Mouse (Mus musculus): Measurements from ENCODE around the gene Vav1. TPM values are rescaled to one million over a fixed set of nuclear protein-coding genes. Genes with fewer than 3 reads are reported as not detected.
A peak's percentile ranks its signal among the peaks of the same experiment; 100 is the strongest.

The Vav1 gene
- 238 and 297 TPM in 2 replicates for total RNA-seq (2017)

DNA sequence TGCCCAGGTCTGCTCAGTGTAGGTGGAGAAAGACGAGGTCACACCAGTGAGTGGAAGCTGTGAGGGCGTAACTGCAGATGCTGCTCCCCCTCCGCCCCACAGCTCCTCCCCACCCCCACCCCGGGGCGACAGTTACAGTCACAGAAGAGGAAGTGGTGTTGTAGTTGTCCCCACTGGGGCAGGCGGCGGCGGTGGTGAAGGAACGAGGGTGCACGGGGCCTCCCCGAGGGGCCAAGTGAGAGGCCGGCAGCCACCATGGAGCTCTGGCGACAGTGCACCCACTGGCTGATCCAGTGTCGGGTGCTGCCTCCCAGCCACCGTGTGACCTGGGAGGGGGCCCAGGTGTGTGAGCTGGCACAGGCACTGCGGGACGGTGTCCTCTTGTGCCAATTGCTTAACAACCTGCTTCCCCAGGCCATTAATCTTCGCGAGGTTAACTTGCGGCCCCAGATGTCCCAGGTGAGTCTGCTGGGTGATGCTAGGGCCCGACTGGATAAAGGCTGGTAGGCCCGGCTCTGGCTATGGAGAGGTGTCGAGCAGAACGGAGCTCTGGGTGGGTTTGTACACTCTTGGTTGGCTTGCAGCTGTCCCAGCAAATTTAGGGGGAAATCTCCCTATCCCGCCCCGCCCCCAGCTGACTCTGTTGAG is at the start of gene Vav1:
Gene Vav1 (plus strand): TSS at position 158 of the 648 bp plus-strand sequence.
- ATAC-seq (replicated peaks in 1 of 2; ENCODE audit: insufficient read depth in 1 of 2, low FRiP score in 2 of 2, low TSS enrichment in 1 of 2, low read depth in 1 of 2, poor library complexity in 2 of 2, severe bottlenecking in 2 of 2), result peak; percentile 63 to 75

DNA sequence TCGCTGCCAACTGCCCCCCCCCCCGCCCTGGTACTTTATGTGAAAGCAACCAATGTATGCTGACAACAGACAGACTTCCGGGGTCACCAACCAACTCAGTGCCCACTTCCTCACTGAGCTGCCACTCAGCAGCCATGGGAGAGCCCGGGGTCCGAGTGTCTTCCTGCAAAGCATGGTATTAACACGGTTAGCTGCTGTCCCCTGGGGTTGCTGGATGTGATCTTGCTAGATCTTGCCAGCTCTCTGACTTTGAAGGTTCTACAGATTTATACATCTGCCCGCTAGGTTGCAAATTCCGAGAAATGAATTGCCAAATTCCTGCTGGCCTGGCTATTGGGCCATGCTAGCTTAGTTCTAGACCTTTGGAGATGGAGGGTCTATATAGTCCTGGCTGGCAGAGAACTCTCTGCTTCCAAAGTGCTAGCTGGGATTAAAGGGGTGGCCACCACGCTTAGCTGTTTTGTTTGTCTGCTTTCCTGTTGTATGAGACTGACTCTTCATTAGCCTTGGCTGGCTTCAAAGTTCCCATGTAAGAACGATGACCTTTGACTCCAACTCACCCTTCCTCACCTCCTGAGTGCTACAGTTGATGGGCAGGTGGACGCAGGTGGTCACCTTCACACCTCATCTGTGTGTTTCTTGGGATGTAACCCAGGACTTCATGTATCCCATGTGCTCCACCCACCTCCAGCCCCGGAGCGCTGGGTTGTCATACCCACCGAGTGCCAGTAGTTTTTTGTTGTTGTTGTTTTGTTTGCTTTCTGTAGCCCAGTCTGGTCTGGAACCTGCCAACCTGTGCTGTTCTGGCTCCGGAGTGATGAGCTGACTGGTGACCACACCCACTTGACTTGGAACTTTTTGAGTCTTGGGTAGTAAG is 48.8 kb upstream of the Vav1 start:
- ATAC-seq (replicated peaks in 1 of 2; ENCODE audit: insufficient read depth in 1 of 2, low FRiP score in 2 of 2, low TSS enrichment in 1 of 2, low read depth in 1 of 2, poor library complexity in 2 of 2, severe bottlenecking in 2 of 2), result no peak

DNA sequence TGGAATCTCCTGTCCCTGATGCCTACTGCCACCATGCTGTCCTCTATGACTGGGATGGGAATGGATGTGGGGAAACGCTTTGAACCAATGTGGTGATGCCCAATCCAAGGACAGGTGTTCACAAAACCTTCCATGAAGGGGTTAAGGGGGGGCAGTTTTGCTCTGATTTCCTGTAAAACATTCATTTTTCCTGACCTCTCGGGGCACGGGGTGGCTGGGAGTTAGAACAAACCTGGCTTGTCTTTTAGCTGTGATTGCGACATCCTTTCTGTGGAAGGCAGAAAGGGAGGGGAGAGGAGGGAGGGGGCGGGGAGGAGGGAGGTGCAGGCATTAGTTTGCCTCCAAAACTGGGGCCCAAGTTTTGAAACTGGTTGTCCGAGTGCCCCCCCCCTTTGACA is 48.2 kb upstream of the Vav1 start:
- ATAC-seq (replicated peaks in 1 of 2; ENCODE audit: insufficient read depth in 1 of 2, low FRiP score in 2 of 2, low TSS enrichment in 1 of 2, low read depth in 1 of 2, poor library complexity in 2 of 2, severe bottlenecking in 2 of 2), result no peak

GRCm38 (mm10) chr17:57231321-57231771 is 47.6 kb upstream of the Vav1 start:
- ATAC-seq (replicated peaks in 1 of 2; ENCODE audit: insufficient read depth in 1 of 2, low FRiP score in 2 of 2, low TSS enrichment in 1 of 2, low read depth in 1 of 2, poor library complexity in 2 of 2, severe bottlenecking in 2 of 2), result peak in 1 of 2 experiments; percentile 13; a peak in 1 of 4 replicates

- no peak for ATAC-seq (replicated peaks in 1 of 2; ENCODE audit: insufficient read depth in 1 of 2, low FRiP score in 2 of 2, low TSS enrichment in 1 of 2, low read depth in 1 of 2, poor library complexity in 2 of 2, severe bottlenecking in 2 of 2)
Observed at GRCm38 (mm10) chr17:57232200-57232599, 46.7 kb upstream of the Vav1 start.

DNA sequence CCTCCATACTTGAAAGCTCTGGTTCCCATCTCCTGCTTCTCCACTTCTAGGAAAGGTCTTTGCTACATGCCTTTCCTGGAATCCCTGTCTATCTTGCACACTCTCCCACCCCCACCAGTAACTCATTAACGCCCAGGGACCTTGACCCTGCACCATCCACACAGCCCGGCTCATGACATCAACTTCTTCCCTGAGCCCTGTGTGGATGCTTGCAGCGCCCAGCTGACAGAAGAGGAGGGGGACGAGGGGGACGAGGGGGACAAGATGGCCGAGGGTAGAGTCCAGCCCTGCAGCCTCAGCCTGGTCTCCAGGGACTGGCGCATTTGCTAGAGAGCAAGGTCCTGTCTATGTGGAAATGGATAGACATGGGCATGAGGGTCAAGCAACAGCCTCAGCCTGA is 45.9 kb upstream of the Vav1 start:
- ATAC-seq (replicated peaks in 1 of 2; ENCODE audit: insufficient read depth in 1 of 2, low FRiP score in 2 of 2, low TSS enrichment in 1 of 2, low read depth in 1 of 2, poor library complexity in 2 of 2, severe bottlenecking in 2 of 2), result no peak

DNA sequence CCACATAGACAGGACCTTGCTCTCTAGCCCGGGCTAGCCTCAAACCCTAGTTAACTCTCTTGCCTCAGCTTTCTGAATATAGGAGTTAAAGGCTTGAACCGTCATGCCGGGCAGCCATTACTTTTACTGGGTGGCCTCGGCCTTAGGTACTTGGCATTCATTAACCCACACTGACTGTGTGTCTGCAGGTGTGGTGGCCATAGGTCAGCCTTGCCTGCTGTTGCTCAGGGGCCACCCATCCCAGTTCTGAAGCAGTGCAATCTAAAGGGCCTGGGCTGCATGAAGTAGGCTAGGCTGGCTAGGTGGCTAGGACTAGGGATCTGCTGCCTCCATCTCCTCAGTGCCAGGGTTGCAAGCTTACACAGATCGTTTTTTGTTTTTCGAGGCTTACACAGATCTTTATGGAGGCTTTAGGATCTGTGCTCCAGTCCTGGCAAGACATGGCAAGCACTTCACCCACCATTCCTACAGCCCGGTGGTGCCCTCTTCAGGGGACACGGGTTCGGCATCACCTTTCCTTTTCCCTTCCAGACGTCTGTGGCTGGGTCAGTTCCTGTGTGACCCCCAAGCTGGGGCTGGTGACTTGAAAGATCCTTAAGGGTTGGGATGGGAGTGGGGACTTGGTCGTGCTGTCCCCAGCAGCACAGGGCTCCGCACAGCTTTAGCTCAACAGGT is 44.5 kb upstream of the Vav1 start:
- no peak for ATAC-seq (replicated peaks in 1 of 2; ENCODE audit: insufficient read depth in 1 of 2, low FRiP score in 2 of 2, low TSS enrichment in 1 of 2, low read depth in 1 of 2, poor library complexity in 2 of 2, severe bottlenecking in 2 of 2)

- no peak for ATAC-seq (replicated peaks in 1 of 2; ENCODE audit: insufficient read depth in 1 of 2, low FRiP score in 2 of 2, low TSS enrichment in 1 of 2, low read depth in 1 of 2, poor library complexity in 2 of 2, severe bottlenecking in 2 of 2)
Observed at GRCm38 (mm10) chr17:57235803-57236202, 43.1 kb upstream of the Vav1 start.

GRCm38 (mm10) chr17:57237181-57237580 is 41.7 kb upstream of the Vav1 start:
- ATAC-seq (replicated peaks in 1 of 2; ENCODE audit: insufficient read depth in 1 of 2, low FRiP score in 2 of 2, low TSS enrichment in 1 of 2, low read depth in 1 of 2, poor library complexity in 2 of 2, severe bottlenecking in 2 of 2), result no peak

DNA sequence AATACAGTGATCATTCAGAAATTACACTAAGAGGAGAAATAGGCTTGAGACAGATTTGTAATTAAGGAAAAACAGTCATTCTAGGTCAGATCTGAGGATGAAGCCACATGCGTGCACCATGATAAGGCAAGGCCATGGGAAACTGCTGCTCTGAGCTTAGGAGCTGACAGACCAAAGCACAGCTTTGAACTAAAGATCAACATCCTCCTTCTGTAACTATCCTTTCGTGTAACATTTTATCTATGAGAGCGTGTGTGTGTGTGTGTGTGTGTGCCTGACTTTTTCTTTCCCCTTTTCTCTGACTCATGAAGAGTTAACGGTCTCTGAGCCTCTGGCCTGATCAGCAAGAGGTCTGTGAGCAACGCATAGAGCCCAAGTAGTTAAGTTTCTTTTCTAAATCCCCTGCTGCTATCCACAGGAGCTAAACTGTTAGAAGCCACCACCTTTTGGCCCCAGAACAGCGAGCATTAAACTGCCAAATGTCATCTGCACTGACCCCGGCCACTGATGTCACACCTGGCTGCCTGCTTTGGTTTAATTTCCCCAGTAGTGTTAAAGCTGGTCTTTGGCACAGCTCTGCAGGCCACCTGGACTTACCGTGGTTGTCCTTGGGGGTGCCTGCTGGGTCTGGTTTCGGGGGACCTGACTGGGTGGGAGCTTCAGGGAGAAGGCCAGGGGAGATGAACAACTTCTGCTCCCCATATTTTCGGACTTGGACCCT is 35.1 kb upstream of the Vav1 start:
- no peak for ATAC-seq (replicated peaks in 1 of 2; ENCODE audit: insufficient read depth in 1 of 2, low FRiP score in 2 of 2, low TSS enrichment in 1 of 2, low read depth in 1 of 2, poor library complexity in 2 of 2, severe bottlenecking in 2 of 2)

- ATAC-seq (replicated peaks in 1 of 2; ENCODE audit: insufficient read depth in 1 of 2, low FRiP score in 2 of 2, low TSS enrichment in 1 of 2, low read depth in 1 of 2, poor library complexity in 2 of 2, severe bottlenecking in 2 of 2), result no peak
Observed at GRCm38 (mm10) chr17:57245311-57245929, 33.5 kb upstream of the Vav1 start.

DNA sequence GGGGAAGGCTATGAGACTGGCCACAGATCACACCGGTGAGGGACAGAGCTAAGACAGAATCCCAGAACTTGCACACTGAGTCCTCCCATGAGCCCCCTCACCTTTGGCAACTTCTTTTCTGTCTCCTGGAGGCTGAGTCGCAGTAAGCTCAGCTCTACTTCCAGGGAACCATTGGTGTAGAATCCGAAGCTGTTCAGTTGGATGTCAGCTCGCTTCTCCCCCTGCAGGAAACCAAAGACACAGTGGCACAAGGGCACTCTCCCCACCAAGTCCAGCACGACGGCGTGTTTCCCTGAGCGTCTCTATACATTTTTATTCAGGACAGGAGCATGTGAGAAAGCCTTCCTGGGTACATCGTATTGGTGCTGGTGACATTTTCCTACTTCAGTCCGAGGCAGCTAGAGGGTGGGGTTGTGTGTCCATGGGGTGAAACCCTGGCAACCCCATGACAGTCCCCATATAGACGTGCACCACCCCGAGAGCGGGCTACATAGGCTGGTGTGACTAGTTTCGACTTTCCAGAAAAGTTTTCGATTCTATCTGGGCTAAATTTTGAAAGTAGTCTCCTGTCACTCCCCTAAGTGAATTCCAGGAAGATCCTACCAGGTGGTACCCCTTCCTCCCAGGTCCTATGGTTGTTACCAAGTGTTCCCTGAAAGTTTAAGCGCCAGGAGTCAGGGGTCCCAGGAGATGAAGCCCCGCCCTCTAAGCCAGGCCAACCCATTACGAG is 32.1 kb upstream of the Vav1 start:
- no peak for ATAC-seq (replicated peaks in 1 of 2; ENCODE audit: insufficient read depth in 1 of 2, low FRiP score in 2 of 2, low TSS enrichment in 1 of 2, low read depth in 1 of 2, poor library complexity in 2 of 2, severe bottlenecking in 2 of 2)

DNA sequence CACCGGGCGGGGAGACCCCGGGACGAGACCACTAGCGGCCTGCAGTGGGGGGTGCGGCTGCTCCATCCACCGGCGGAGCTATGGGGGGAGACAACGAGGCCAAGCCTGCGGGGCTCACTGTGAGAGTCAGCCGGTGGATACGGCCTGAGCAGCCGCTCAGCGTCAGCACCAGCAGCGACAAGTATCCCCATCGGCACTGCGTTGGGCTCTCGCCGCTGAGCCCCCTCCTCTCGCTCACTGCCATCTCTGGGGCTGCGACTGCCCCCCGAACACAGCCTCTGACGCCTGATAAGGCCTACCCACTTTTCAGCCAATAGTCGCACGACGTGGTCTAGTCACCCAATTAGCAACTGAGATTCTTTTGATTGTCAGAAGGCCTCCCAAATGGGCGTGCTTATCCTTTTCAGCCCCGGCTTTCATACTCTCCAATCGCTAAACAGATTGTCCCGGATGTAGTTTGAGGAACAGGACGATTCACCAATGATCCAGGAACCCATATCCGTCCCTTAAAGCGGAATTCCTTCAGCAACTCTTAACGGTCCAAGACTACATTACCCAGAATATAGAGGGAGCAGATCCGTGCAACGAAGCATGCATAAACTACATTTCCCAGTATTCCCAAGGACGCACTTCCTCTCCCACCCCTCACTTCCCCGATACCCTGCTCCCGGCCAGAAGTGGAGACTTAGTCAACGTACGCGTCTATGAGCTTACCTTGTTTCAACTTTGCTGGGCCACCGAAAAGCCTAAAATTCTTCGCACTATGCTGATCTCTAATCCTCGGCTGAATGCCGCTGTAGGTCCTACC is 31.3 kb upstream of the Vav1 start:
- peak; percentile 78 to 79 for ATAC-seq (replicated peaks in 1 of 2; ENCODE audit: insufficient read depth in 1 of 2, low FRiP score in 2 of 2, low TSS enrichment in 1 of 2, low read depth in 1 of 2, poor library complexity in 2 of 2, severe bottlenecking in 2 of 2)

DNA sequence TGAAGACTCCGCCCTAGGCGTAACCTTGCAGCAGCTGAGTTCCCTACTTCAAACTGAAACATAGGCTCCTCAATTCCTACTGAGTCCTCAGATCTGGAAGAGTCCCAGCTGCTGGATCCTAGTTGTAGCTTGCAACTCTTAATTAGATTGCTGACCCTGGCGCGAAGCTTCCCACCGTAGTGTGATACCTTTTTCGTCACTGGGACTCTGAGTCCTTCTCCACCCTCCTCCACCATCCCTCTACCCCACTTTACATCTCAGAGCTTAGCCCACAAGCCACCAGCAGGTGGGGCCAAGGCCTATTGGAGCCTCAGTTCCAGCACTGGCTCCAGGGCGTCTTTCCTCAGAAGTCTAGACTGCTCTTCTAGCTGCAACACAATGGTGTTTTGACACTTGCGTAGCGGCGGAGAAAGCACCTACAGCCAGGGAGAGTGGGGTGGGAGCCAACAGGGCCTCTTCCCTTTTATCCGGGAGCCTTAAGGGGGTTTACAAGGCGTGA is 30.6 kb upstream of the Vav1 start, which contains the start of gene Gpr108:
Gene Gpr108 (minus strand): TSS at position 246 of the 499 bp plus-strand sequence.
- peak; percentile 64 to 66 for ATAC-seq (replicated peaks in 1 of 2; ENCODE audit: insufficient read depth in 1 of 2, low FRiP score in 2 of 2, low TSS enrichment in 1 of 2, low read depth in 1 of 2, poor library complexity in 2 of 2, severe bottlenecking in 2 of 2)

GRCm38 (mm10) chr17:57248771-57249170 is 30.1 kb upstream of the Vav1 start:
- ATAC-seq (replicated peaks in 1 of 2; ENCODE audit: insufficient read depth in 1 of 2, low FRiP score in 2 of 2, low TSS enrichment in 1 of 2, low read depth in 1 of 2, poor library complexity in 2 of 2, severe bottlenecking in 2 of 2), result no peak

Data from hematopoietic stem cell, adult 5-6 weeks (primary cell).